In genomic region chr9:33035401-33035800, GRCm38 (mm10) we compare ENCODE assay signal across 26 mouse cellular contexts.
"Had no signal": no experiment of that assay in that cellular context is flagged by ENCODE, and none has a peak within 500 bp of the region (broad histone marks: within the 10 kb centered on the region; RNA-seq: fewer than 3 reads in every experiment).

No protein-coding gene starts in this region.

- H3K27ac ChIP-seq: gastrocnemius, adult 2 months; heart, adult 2 months; heart, embryonic 13.5 days; heart, embryonic 15.5 days; hindbrain, embryonic 13.5 days; hindbrain, embryonic 15.5 days; hindbrain, postnatal 0 days; kidney, embryonic 15.5 days; left cerebral cortex, adult 2 months; limb, embryonic 13.5 days; liver, embryonic 13.5 days; liver, embryonic 15.5 days had no signal

- H3K36me3 ChIP-seq: heart, embryonic 13.5 days; heart, embryonic 15.5 days; hindbrain, embryonic 13.5 days; hindbrain, embryonic 15.5 days; kidney, embryonic 15.5 days; limb, embryonic 13.5 days; liver, embryonic 13.5 days; liver, embryonic 15.5 days had no signal

- H3K4me3 ChIP-seq: gastrocnemius, adult 2 months; heart, adult 2 months; heart, embryonic 13.5 days; heart, embryonic 15.5 days; hindbrain, embryonic 13.5 days; hindbrain, embryonic 15.5 days; kidney, embryonic 15.5 days; left cerebral cortex, adult 2 months; limb, embryonic 13.5 days; liver, embryonic 13.5 days; liver, embryonic 15.5 days had no signal

- H3K9me3 ChIP-seq: heart, embryonic 13.5 days; heart, embryonic 15.5 days; hindbrain, embryonic 13.5 days; hindbrain, embryonic 15.5 days; kidney, embryonic 15.5 days; limb, embryonic 13.5 days; liver, embryonic 13.5 days; liver, embryonic 15.5 days had no signal

- H3K4me2 ChIP-seq: heart, embryonic 11.5 days; heart, embryonic 13.5 days; heart, embryonic 15.5 days; hindbrain, embryonic 13.5 days; hindbrain, embryonic 15.5 days; kidney, embryonic 15.5 days; limb, embryonic 13.5 days; liver, embryonic 13.5 days; liver, embryonic 15.5 days had no signal

- H3K27me3 ChIP-seq: heart, embryonic 13.5 days; heart, embryonic 15.5 days; hindbrain, embryonic 13.5 days; hindbrain, embryonic 15.5 days; kidney, embryonic 15.5 days; limb, embryonic 13.5 days; liver, embryonic 13.5 days; liver, embryonic 15.5 days had no signal

- DNase-seq: gastrocnemius, adult 2 months; gastrocnemius, postnatal 10 days; gastrocnemius, postnatal 25 days; heart, adult 11 months; heart, adult 2 months; heart, postnatal 14 days; heart, postnatal 36 days; kidney, adult 11 months; kidney, adult 2 months; kidney, adult 9 months; kidney, postnatal 10 days; kidney, postnatal 25 days; layer of hippocampus, adult 9-11 months; liver; liver, embryonic 13.5 days had no signal

- H3K9ac ChIP-seq: heart, embryonic 13.5 days; heart, embryonic 15.5 days; hindbrain, embryonic 13.5 days; hindbrain, embryonic 15.5 days; kidney, embryonic 15.5 days; limb, embryonic 13.5 days; liver, embryonic 13.5 days; liver, embryonic 15.5 days had no signal

- ATAC-seq: hindbrain, postnatal 0 days; intestine, embryonic 16.5 days had no signal

- H3K4me1 ChIP-seq: heart, embryonic 15.5 days; hindbrain, embryonic 13.5 days; hindbrain, embryonic 15.5 days; kidney, embryonic 15.5 days; limb, embryonic 13.5 days; liver, embryonic 13.5 days; liver, embryonic 15.5 days had no signal
